Mouse (Mus musculus): ENCODE measurements around the gene Ctnnbl1. TPM values are rescaled to one million over a fixed set of nuclear protein-coding genes. Genes with fewer than 3 reads are reported as not detected.
A peak's percentile ranks its signal among the peaks of the same experiment; 100 is the strongest.

Gene Ctnnbl1
- 10 to 100 TPM; 45.7 to 73.0 (median 53.6) TPM for polyA plus RNA-seq (2017; shearing (Covaris generic))

GRCm38 (mm10) chr2:157736854-157737850, at the start of gene Ctnnbl1:
Ctnnbl1 (plus strand) TSS chr2:157737401.
- peak; percentile 94 for ATAC-seq

- ATAC-seq = no peak
Measured at GRCm38 (mm10) chr2:157687506-157687905, 49.7 kb upstream of the Ctnnbl1 start.

- ATAC-seq = no peak
Measured at GRCm38 (mm10) chr2:157691266-157692105, 45.7 kb upstream of the Ctnnbl1 start.

- ATAC-seq = no peak
Measured at GRCm38 (mm10) chr2:157692365-157692932, 44.8 kb upstream of the Ctnnbl1 start.

GRCm38 (mm10) chr2:157693576-157693975, 43.6 kb upstream of the Ctnnbl1 start:
- no peak for ATAC-seq

- ATAC-seq = no peak
Measured at GRCm38 (mm10) chr2:157696297-157696731, 40.9 kb upstream of the Ctnnbl1 start.

GRCm38 (mm10) chr2:157703155-157703554, 34.0 kb upstream of the Ctnnbl1 start:
- ATAC-seq = no peak

- ATAC-seq = no peak
Measured at GRCm38 (mm10) chr2:157704991-157705776, 32.0 kb upstream of the Ctnnbl1 start.

GRCm38 (mm10) chr2:157705777-157706158, 31.4 kb upstream of the Ctnnbl1 start:
- ATAC-seq = no peak

- no peak for ATAC-seq
Measured at GRCm38 (mm10) chr2:157707191-157707923, 29.8 kb upstream of the Ctnnbl1 start.

GRCm38 (mm10) chr2:157712677-157713076, 24.5 kb upstream of the Ctnnbl1 start:
- no peak for ATAC-seq

GRCm38 (mm10) chr2:157715586-157716191, 21.5 kb upstream of the Ctnnbl1 start:
- no peak for ATAC-seq

- ATAC-seq = no peak
Measured at GRCm38 (mm10) chr2:157718441-157718840, 18.8 kb upstream of the Ctnnbl1 start.

GRCm38 (mm10) chr2:157723883-157724573, 13.2 kb upstream of the Ctnnbl1 start:
- ATAC-seq = no peak

- no peak for ATAC-seq
Measured at GRCm38 (mm10) chr2:157724574-157724914, 12.7 kb upstream of the Ctnnbl1 start.

GRCm38 (mm10) chr2:157744619-157745018, 7.4 kb downstream of the Ctnnbl1 start:
- ATAC-seq = peak; percentile 66

GRCm38 (mm10) chr2:157745735-157746134, 8.5 kb downstream of the Ctnnbl1 start:
- ATAC-seq = no peak

- ATAC-seq = peak; percentile 89
Measured at GRCm38 (mm10) chr2:157746558-157746957, 9.4 kb downstream of the Ctnnbl1 start.

GRCm38 (mm10) chr2:157747989-157748388, 10.8 kb downstream of the Ctnnbl1 start:
- ATAC-seq = no peak

GRCm38 (mm10) chr2:157750481-157750880, 13.3 kb downstream of the Ctnnbl1 start:
- ATAC-seq = no peak
